ENCODE assay signal across 11 mouse cellular contexts in genomic region chr11:85720269-85720773, GRCm38 (mm10).
A peak's percentile ranks its signal among the peaks of the same experiment; 100 is the strongest.
DNase-seq lines count a peak whose midpoint lies in the region; ATAC-seq lines count a peak whose summit lies in the region.
"Had no signal": no experiment of that assay in that cellular context is flagged by ENCODE, and none has a peak within 500 bp of the region (broad histone marks: within the 10 kb centered on the region; RNA-seq: fewer than 3 reads in every experiment).

No protein-coding gene starts in this region.

- H3K4me3 ChIP-seq in kidney, embryonic 14.5 days (ENCODE audit: low read length): no peak overlapping the region
- H3K4me3 ChIP-seq in liver, embryonic 12.5 days: no peak overlapping the region
- H3K4me3 ChIP-seq: embryonic facial prominence, embryonic 12.5 days had no signal

- no peak overlapping the region for H3K9ac ChIP-seq in kidney, embryonic 14.5 days (ENCODE audit: low read depth, low read length)
- H3K9ac ChIP-seq in liver, embryonic 12.5 days: no peak overlapping the region
- H3K9ac ChIP-seq: embryonic facial prominence, embryonic 12.5 days had no signal

- no peaks in the 10 kb centered on the region for H3K27me3 ChIP-seq in kidney, embryonic 14.5 days (ENCODE audit: control insufficient read depth, insufficient read depth, low read length)
- H3K27me3 ChIP-seq in liver, embryonic 12.5 days (replicated peaks): no peaks in the 10 kb centered on the region; the same call in 1 of the 2 replicates
- H3K27me3 ChIP-seq: embryonic facial prominence, embryonic 12.5 days had no signal

- H3K4me1 ChIP-seq in kidney, embryonic 14.5 days (ENCODE audit: control insufficient read depth, insufficient read depth, low read length): peaks cover 15% of the 10 kb centered on the region
- peaks cover 36% of the 10 kb centered on the region for H3K4me1 ChIP-seq in liver, embryonic 12.5 days

- peak overlapping the region; percentile 59; the same call in 1 of the 2 replicates for H3K27ac ChIP-seq in kidney, embryonic 14.5 days (ENCODE audit: low read depth, low read length)
- peak overlapping the region; percentile 27; the same call in 1 of the 2 replicates for H3K27ac ChIP-seq in liver, embryonic 12.5 days
- H3K27ac ChIP-seq: embryonic facial prominence, embryonic 12.5 days had no signal

- H3K4me2 ChIP-seq in kidney, embryonic 14.5 days (replicated peaks; ENCODE audit: low read depth, low read length): no peak overlapping the region
- H3K4me2 ChIP-seq in liver, embryonic 12.5 days: peak overlapping the region; percentile 36
- H3K4me2 ChIP-seq: embryonic facial prominence, embryonic 12.5 days had no signal

- no peaks in the 10 kb centered on the region for H3K36me3 ChIP-seq in kidney, embryonic 14.5 days (ENCODE audit: control insufficient read depth, insufficient read depth, low read length)
- no peaks in the 10 kb centered on the region for H3K36me3 ChIP-seq in liver, embryonic 12.5 days
- H3K36me3 ChIP-seq: embryonic facial prominence, embryonic 12.5 days had no signal

- no peak for DNase-seq in kidney, adult 11 months
- DNase-seq in MEL-GATA-1-ER (ENCODE audit: extremely low read depth, low read depth): peak; percentile 19
- peak; percentile 17 for DNase-seq in c-Kit-positive CD71-positive TER-119-negative erythroid progenitor cells, embryonic 14.5 days (ENCODE audit: low read depth)
- no peak for DNase-seq in layer of hippocampus, postnatal 36 days
- no peak for DNase-seq in gastrocnemius, adult 18-20 months (ENCODE audit: low spot score)
- DNase-seq in B cell, adult 2 months: no peak
- DNase-seq: gastrocnemius, postnatal 36 days; right cerebral cortex, postnatal 25 days had no signal

- 24% methylated on average over 6 of the region's 6 CpGs for WGBS in kidney, embryonic 14.5 days
- WGBS in liver, embryonic 12.5 days (ENCODE audit: insufficient replicate concordance): 18% methylated on average over 6 of the region's 6 CpGs

- H3K9me3 ChIP-seq in kidney, embryonic 14.5 days (ENCODE audit: control insufficient read depth, low read length): no peaks in the 10 kb centered on the region
- H3K9me3 ChIP-seq in liver, embryonic 12.5 days (replicated peaks): no peaks in the 10 kb centered on the region
- H3K9me3 ChIP-seq: embryonic facial prominence, embryonic 12.5 days had no signal

- no peak for ATAC-seq in kidney, embryonic 14.5 days (ENCODE audit: low FRiP score, low TSS enrichment)
- ATAC-seq in liver, embryonic 12.5 days: peak; percentile 76; the same call in 1 of the 2 replicates

Comparison
In these comparisons a context has a peak if more than half of its experiments do, and no peak if none do; other contexts are left out.
1. DNase-seq: peak in MEL-GATA-1-ER (single experiment) and c-Kit-positive CD71-positive TER-119-negative erythroid progenitor cells, embryonic 14.5 days (single experiment); none in kidney, adult 11 months (single experiment), layer of hippocampus, postnatal 36 days (0 of 2), gastrocnemius, adult 18-20 months (single experiment) and B cell, adult 2 months (0 of 2).